Mouse (Mus musculus): ENCODE measurements around the gene Nmb. TPM values are rescaled to one million over a fixed set of nuclear protein-coding genes. Genes with fewer than 3 reads are reported as not detected.

The Nmb gene
- total and polyA plus RNA-seq, 3 experiments = 0.47 to 0.66 (median 0.47) TPM

GRCm38 (mm10) chr7:80901541-80902274, 3.2 kb downstream of the Nmb start:
- H3K27me3 ChIP-seq (replicated peaks) = no peaks in the 10 kb centered on the region
- in situ Hi-C loops (cut with MboI; ENCODE audit: low pct_ligation_motif_present, low pct_unique_long_range_greater_than_20kb, low sequenced_read_pairs) (no loop called here), dilution Hi-C loops (cut with MboI; ENCODE audit: extremely low pct_ligation_motif_present, extremely low pct_unique_long_range_greater_than_20kb, low sequenced_read_pairs) (no loop called here)
- peak overlapping the region; percentile 91 for H3K9ac ChIP-seq (ENCODE audit: insufficient read depth, low read depth)
- H3K4me3 ChIP-seq (replicated peaks in 1 of 3; ENCODE audit: low read depth in 2 of 3, low read length in 2 of 3, poor library complexity in 1 of 3) = peak overlapping the region; percentile 85 to 97 (median 89)
- no peaks in the 10 kb centered on the region for H3K9me3 ChIP-seq (replicated peaks; ENCODE audit: low read length)
- peaks cover 32 to 73% of the 10 kb centered on the region in 2 experiments for H3K36me3 ChIP-seq (replicated peaks in 1 of 2; ENCODE audit: control insufficient read depth in 1 of 2, insufficient read depth in 1 of 2, low read length in 1 of 2)
- H3K4me1 ChIP-seq (ENCODE audit: control insufficient read depth in 1 of 2, insufficient read depth in 2 of 2) = peaks cover 3 to 35% of the 10 kb centered on the region in 2 experiments; a peak in 3 of 4 replicates
- peak; percentile 38 for DNase-seq (ENCODE audit: extremely low read depth)
- H3K79me2 ChIP-seq (replicated peaks; ENCODE audit: control insufficient read depth, extremely low read depth, insufficient read depth, poor library complexity, severe bottlenecking) = peaks cover 13% of the 10 kb centered on the region
- no peak for TF ChIP-seq POLR2AphosphoS2 (IDR thresholded peaks at IDR 0.05; ENCODE audit: low read depth, low read length)
- TF ChIP-seq MAX (IDR thresholded peaks at IDR 0.05; ENCODE audit: low read length) = peak; percentile 11; the same call in 1 of the 2 replicates
- 0 out of 2 replicates have a peak, but pooled peaks have one; percentile 2 for TF ChIP-seq BHLHE40 (IDR thresholded peaks at IDR 0.05; ENCODE audit: low read depth, low read length)
- no peak for TF ChIP-seq RCOR1 (conservative IDR thresholded peaks at IDR 0.05; ENCODE audit: low read depth, low read length)
- TF ChIP-seq KAT2A (IDR thresholded peaks at IDR 0.05; ENCODE audit: insufficient replicate concordance, low read length) = no peak
- TF ChIP-seq SIN3A (IDR thresholded peaks at IDR 0.05; ENCODE audit: low read length) = no peak
- TF ChIP-seq CTCF (conservative IDR thresholded peaks at IDR 0.05 in 1 of 2, IDR thresholded peaks at IDR 0.05 in 1 of 2; ENCODE audit: low read depth in 2 of 2, low read length in 2 of 2) = no peak
- peak; percentile 59; the same call in 1 of the 2 replicates for TF ChIP-seq CHD1 (IDR thresholded peaks at IDR 0.05; ENCODE audit: low read depth, low read length)
- no peak for TF ChIP-seq TCF12 (IDR thresholded peaks at IDR 0.05; ENCODE audit: low read depth, low read length)
- peak overlapping the region; percentile 60; the same call in 1 of the 2 replicates for H3K27ac ChIP-seq (ENCODE audit: insufficient read depth, low read depth)
- H3K4me2 ChIP-seq (ENCODE audit: insufficient read depth, low read depth, poor library complexity, severe bottlenecking) = peak overlapping the region; percentile 77

GRCm38 (mm10) chr7:80900944-80901501, 3.9 kb downstream of the Nmb start, which contains the start of gene Wdr73:
Gene Wdr73, minus strand, starts transcription at chr7:80901269.
- in situ Hi-C loops (cut with MboI; ENCODE audit: low pct_ligation_motif_present, low pct_unique_long_range_greater_than_20kb, low sequenced_read_pairs) = no loop called here

More at GRCm38 (mm10) chr7:80900944-80901501, 3.9 kb downstream of the Nmb start, which contains the start of gene Wdr73:
- TF ChIP-seq ZKSCAN1 (IDR thresholded peaks at IDR 0.05; ENCODE audit: borderline replicate concordance, low read depth, low read length) (no peak), NRF1 (IDR thresholded peaks at IDR 0.05; ENCODE audit: low read depth, low read length) (peak; percentile 73), MXI1 (IDR thresholded peaks at IDR 0.05; ENCODE audit: low read depth, low read length) (peak; percentile 95), GABPA (IDR thresholded peaks at IDR 0.05; ENCODE audit: insufficient replicate concordance, low read depth, low read length) (no peak), CHD2 (IDR thresholded peaks at IDR 0.05; ENCODE audit: low read length) (peak; percentile 99), UBTF (IDR thresholded peaks at IDR 0.05; ENCODE audit: low read depth, low read length) (no peak), MEF2A (IDR thresholded peaks at IDR 0.05; ENCODE audit: borderline replicate concordance, low read depth, low read length) (peak; percentile 17; the same call in 1 of the 2 replicates), RAD21 (IDR thresholded peaks at IDR 0.05; ENCODE audit: low read depth, low read length) (no peak), NELFE (IDR thresholded peaks at IDR 0.05; ENCODE audit: low read depth, low read length) (peak; percentile 95), EP300 (IDR thresholded peaks at IDR 0.05; ENCODE audit: low read length) (no peak), BHLHE40 (IDR thresholded peaks at IDR 0.05; ENCODE audit: low read depth, low read length) (0 out of 2 replicates have a peak, but pooled peaks have one; percentile 4), KAT2A (IDR thresholded peaks at IDR 0.05; ENCODE audit: insufficient replicate concordance, low read length) (peak; percentile 71; the same call in 1 of the 2 replicates), TCF12 (IDR thresholded peaks at IDR 0.05; ENCODE audit: low read depth, low read length) (peak; percentile 63), HCFC1 (IDR thresholded peaks at IDR 0.05; ENCODE audit: low read depth, low read length) (peak; percentile 86), MYC (IDR thresholded peaks at IDR 0.05; ENCODE audit: low read depth, low read length) (peak; percentile 90), ELF1 (IDR thresholded peaks at IDR 0.05; ENCODE audit: low read depth, low read length) (peak; percentile 99), SIN3A (IDR thresholded peaks at IDR 0.05; ENCODE audit: low read length) (peak; percentile 94), CTCF (conservative IDR thresholded peaks at IDR 0.05 in 1 of 2, IDR thresholded peaks at IDR 0.05 in 1 of 2; ENCODE audit: low read depth in 2 of 2, low read length in 2 of 2) (no peak), POLR2A (IDR thresholded peaks at IDR 0.05; ENCODE audit: low read depth, low read length) (peak; percentile 89), ZNF384 (IDR thresholded peaks at IDR 0.05; ENCODE audit: low read depth, low read length) (no peak), MAZ (IDR thresholded peaks at IDR 0.05; ENCODE audit: low read depth, low read length) (no peak), TBP (conservative IDR thresholded peaks at IDR 0.05; ENCODE audit: low read depth, low read length) (peak; percentile 71; the same call in 1 of the 2 replicates), ZC3H11A (IDR thresholded peaks at IDR 0.05; ENCODE audit: low read depth, low read length) (no peak), ZMIZ1 (IDR thresholded peaks at IDR 0.05; ENCODE audit: low read depth, low read length) (peak; percentile 63; the same call in 1 of the 2 replicates), POLR2AphosphoS2 (IDR thresholded peaks at IDR 0.05; ENCODE audit: low read depth, low read length) (peak; percentile 92), MAX (IDR thresholded peaks at IDR 0.05; ENCODE audit: low read length) (peak; percentile 40; the same call in 1 of the 2 replicates)
- dilution Hi-C loops (cut with MboI; ENCODE audit: extremely low pct_ligation_motif_present, extremely low pct_unique_long_range_greater_than_20kb, low sequenced_read_pairs) = no loop called here
- Histone ChIP-seq H3K9ac (ENCODE audit: insufficient read depth, low read depth) (peak within 1 kb of the TSS; percentile 97), H3K27ac (ENCODE audit: insufficient read depth, low read depth) (peak within 1 kb of the TSS; percentile 60; the same call in 1 of the 2 replicates), H3K9me3 (replicated peaks; ENCODE audit: low read length) (no peaks in the 10 kb centered on the region), H3K79me2 (replicated peaks; ENCODE audit: control insufficient read depth, extremely low read depth, insufficient read depth, poor library complexity, severe bottlenecking) (peaks cover 13% of the 10 kb centered on the region), H3K36me3 (replicated peaks in 1 of 2; ENCODE audit: control insufficient read depth in 1 of 2, insufficient read depth in 1 of 2, low read length in 1 of 2) (peaks cover 31 to 73% of the 10 kb centered on the region in 2 experiments), H3K27me3 (replicated peaks) (no peaks in the 10 kb centered on the region), H3K4me3 (replicated peaks in 1 of 3; ENCODE audit: low read depth in 2 of 3, low read length in 2 of 3, poor library complexity in 1 of 3) (peak within 1 kb of the TSS; percentile 85 to 97 (median 89)), H3K4me1 (ENCODE audit: control insufficient read depth in 1 of 2, insufficient read depth in 2 of 2) (peaks cover 3 to 35% of the 10 kb centered on the region in 2 experiments; a peak in 3 of 4 replicates), H3K4me2 (ENCODE audit: insufficient read depth, low read depth, poor library complexity, severe bottlenecking) (peak within 1 kb of the TSS; percentile 95)
- peak; percentile 93 for DNase-seq (ENCODE audit: extremely low read depth)

Data from CH12.LX (cell line).